Mouse (Mus musculus): Measurements from ENCODE around the gene Rab3b. TPM values are rescaled to one million over a fixed set of nuclear protein-coding genes. Genes with fewer than 3 reads are reported as not detected.

Gene Rab3b
- polyA plus RNA-seq, 1 experiment from 2014 or later: 208 TPM

Other genes starting within 250 kb of the Rab3b start
- gene 3110021N24Rik, start 159.4 kb upstream of the Rab3b start, polyA plus RNA-seq (2015; fragmentation: Nextera tagmentation; extraction: Ambion mirVana): 2.0 and 2.3 TPM in 2 replicates
- gene Zfyve9, start 98.3 kb upstream of the Rab3b start, polyA plus RNA-seq (2015; fragmentation: Nextera tagmentation; extraction: Ambion mirVana): 6.9 and 7.7 TPM in 2 replicates
- 150 and 152 TPM in 2 replicates for gene Btf3l4, start 45.4 kb upstream of the Rab3b start, polyA plus RNA-seq (2015; fragmentation: Nextera tagmentation; extraction: Ambion mirVana)
- 72.7 and 77.8 TPM in 2 replicates for gene Txndc12, start 44.5 kb upstream of the Rab3b start, polyA plus RNA-seq (2015; fragmentation: Nextera tagmentation; extraction: Ambion mirVana)
- gene Kti12, start 31.3 kb upstream of the Rab3b start, polyA plus RNA-seq (2015; fragmentation: Nextera tagmentation; extraction: Ambion mirVana): 26.0 and 33.7 TPM in 2 replicates
- 1.1 and 1.4 TPM in 2 replicates for gene A730015C16Rik, start 30.4 kb upstream of the Rab3b start, polyA plus RNA-seq (2015; fragmentation: Nextera tagmentation; extraction: Ambion mirVana)
- gene Nrd1, start 121.6 kb downstream of the Rab3b start, polyA plus RNA-seq (2015; fragmentation: Nextera tagmentation; extraction: Ambion mirVana): 70.7 and 75.1 TPM in 2 replicates